Mouse (Mus musculus): Measurements from ENCODE around the gene Otos. TPM values are rescaled to one million over a fixed set of nuclear protein-coding genes. Genes with fewer than 3 reads are reported as not detected.

Gene Otos
- polyA plus RNA-seq, 1 experiment, result 0.50 TPM

DNA sequence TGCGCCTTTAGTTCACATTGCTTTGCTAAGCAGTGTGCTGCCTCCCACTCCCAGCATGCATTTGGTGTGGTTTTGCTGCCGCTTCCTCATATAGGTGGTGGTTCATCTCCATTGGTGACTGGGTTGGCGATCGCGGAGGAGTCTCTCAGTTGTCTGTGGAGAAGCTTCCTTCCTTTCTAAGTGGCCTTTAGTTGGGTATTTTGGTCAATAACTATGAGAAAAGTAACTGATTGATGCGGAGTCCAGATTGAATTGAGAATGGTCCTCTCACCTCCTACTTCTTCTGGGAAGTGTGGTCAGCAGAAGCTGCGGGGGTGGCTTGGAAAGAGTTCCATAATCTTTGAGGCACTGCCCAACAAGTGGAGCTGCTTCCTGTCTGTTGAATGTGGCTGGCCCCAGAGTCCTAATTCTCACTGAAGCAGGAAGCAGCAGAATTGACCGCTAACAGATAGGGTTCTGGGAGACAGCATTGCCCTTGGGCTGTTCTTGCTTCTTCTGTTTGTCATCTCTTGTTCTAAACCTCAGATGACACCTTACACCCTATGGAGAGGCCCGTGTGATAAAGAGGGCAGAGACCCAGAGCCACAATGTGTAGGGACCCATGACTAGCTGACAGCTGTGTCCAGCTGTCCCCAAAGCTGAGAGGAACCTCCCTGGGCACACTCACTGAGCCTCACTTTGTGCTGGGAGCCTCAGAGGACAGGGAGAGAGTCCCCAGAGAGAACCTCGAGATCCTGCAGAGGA, 27.5 kb upstream of the Otos start:
- TF ChIP-seq GATA1 (IDR thresholded peaks at IDR 0.05; ENCODE audit: borderline replicate concordance, low read length), result no peak
- no peak for TF ChIP-seq FLI1 (IDR thresholded peaks at IDR 0.05; ENCODE audit: low read length)
- Histone ChIP-seq H3K36me3 (replicated peaks; ENCODE audit: low read length) (no peaks in the 10 kb centered on the region), H3K4me1 (peaks cover 34% of the 10 kb centered on the region), H3K4me3 (replicated peaks) (peak overlapping the region; percentile 7), H3K9me3 (no peaks in the 10 kb centered on the region), H3K27me3 (replicated peaks) (peaks cover 89% of the 10 kb centered on the region)

- Histone ChIP-seq H3K36me3 (replicated peaks; ENCODE audit: low read length) (no peaks in the 10 kb centered on the region), H3K27me3 (replicated peaks) (peaks cover 91% of the 10 kb centered on the region), H3K4me3 (replicated peaks) (no peak overlapping the region), H3K9me3 (peaks cover 19% of the 10 kb centered on the region), H3K4me1 (peaks cover 31% of the 10 kb centered on the region)
- TF ChIP-seq GATA1 (IDR thresholded peaks at IDR 0.05; ENCODE audit: borderline replicate concordance, low read length), result no peak
- no peak for TF ChIP-seq FLI1 (IDR thresholded peaks at IDR 0.05; ENCODE audit: low read length)
Measured at GRCm38 (mm10) chr1:92673258-92673782, 24.7 kb upstream of the Otos start.

GRCm38 (mm10) chr1:92671326-92671725, 22.7 kb upstream of the Otos start:
- Histone ChIP-seq H3K9me3 (peaks cover 19% of the 10 kb centered on the region), H3K4me3 (replicated peaks) (no peak overlapping the region), H3K27me3 (replicated peaks) (peaks cover 92% of the 10 kb centered on the region), H3K4me1 (peaks cover 17% of the 10 kb centered on the region), H3K36me3 (replicated peaks; ENCODE audit: low read length) (no peaks in the 10 kb centered on the region)
- no peak for TF ChIP-seq GATA1 (IDR thresholded peaks at IDR 0.05; ENCODE audit: borderline replicate concordance, low read length)
- TF ChIP-seq FLI1 (IDR thresholded peaks at IDR 0.05; ENCODE audit: low read length), result no peak

DNA sequence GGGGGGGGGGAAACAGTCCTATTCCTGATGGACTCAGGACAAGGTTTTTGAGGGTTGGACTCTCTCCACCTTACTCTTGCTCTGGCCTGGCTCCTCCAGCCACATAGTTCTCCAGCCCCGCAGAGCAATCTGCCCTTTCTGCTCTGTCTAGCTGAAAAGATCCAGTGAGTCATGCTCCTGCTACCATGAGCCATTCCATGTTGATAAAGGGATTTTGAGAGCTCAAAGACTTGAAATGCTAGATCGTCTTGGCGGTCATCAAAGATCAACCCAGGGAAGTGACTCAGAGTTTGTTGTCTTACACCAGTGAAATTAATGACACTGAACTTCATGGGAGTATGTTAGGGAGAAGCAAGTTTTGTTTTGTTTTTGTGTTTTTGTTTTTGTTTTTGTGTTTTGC, 20.8 kb upstream of the Otos start:
- Histone ChIP-seq H3K4me1 (no peaks in the 10 kb centered on the region), H3K36me3 (replicated peaks; ENCODE audit: low read length) (no peaks in the 10 kb centered on the region), H3K9me3 (peaks cover 19% of the 10 kb centered on the region), H3K4me3 (replicated peaks) (no peak overlapping the region), H3K27me3 (replicated peaks) (peaks cover 94% of the 10 kb centered on the region)
- TF ChIP-seq FLI1 (IDR thresholded peaks at IDR 0.05; ENCODE audit: low read length) (no peak), GATA1 (IDR thresholded peaks at IDR 0.05; ENCODE audit: borderline replicate concordance, low read length) (no peak)

- Histone ChIP-seq H3K27me3 (replicated peaks) (peaks cover 77% of the 10 kb centered on the region), H3K9me3 (peaks cover 24% of the 10 kb centered on the region), H3K4me3 (replicated peaks) (no peak overlapping the region), H3K36me3 (replicated peaks; ENCODE audit: low read length) (no peaks in the 10 kb centered on the region), H3K4me1 (peaks cover 5% of the 10 kb centered on the region; the same call in 1 of the 2 replicates)
- TF ChIP-seq FLI1 (IDR thresholded peaks at IDR 0.05; ENCODE audit: low read length) (no peak), GATA1 (IDR thresholded peaks at IDR 0.05; ENCODE audit: borderline replicate concordance, low read length) (no peak)
Measured at GRCm38 (mm10) chr1:92667106-92667505, 18.5 kb upstream of the Otos start.

DNA sequence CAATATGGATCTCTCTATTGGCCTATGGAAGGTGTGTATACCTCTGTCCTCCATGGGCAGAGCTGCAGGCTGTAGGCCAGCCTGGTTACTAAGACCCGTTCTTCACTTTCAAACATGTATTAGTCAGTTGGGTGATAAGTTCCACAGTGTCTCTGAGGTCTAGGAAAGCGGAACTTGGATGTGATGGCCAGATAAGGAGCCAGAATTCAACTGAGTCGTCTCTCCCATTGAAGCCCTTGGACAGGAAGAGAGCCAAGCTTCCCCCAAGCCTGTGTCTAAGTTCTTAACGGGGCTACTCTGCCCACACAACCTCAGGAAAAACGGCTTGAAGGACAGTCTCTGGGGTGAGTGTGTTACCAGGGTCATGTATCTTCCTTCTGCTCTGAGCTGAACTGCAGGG, 10.8 kb upstream of the Otos start:
- no peaks in the 10 kb centered on the region for H3K36me3 ChIP-seq (replicated peaks; ENCODE audit: low read length)
- H3K4me1 ChIP-seq, result peaks cover 14% of the 10 kb centered on the region
- 0 out of 2 replicates have a peak, but pooled peaks cover 5% of the 10 kb centered on the region for H3K9me3 ChIP-seq
- TF ChIP-seq FLI1 (IDR thresholded peaks at IDR 0.05; ENCODE audit: low read length), result no peak
- TF ChIP-seq GATA1 (IDR thresholded peaks at IDR 0.05; ENCODE audit: borderline replicate concordance, low read length), result no peak
- peaks cover 66% of the 10 kb centered on the region for H3K27me3 ChIP-seq (replicated peaks)
- H3K4me3 ChIP-seq (replicated peaks), result no peak overlapping the region

DNA sequence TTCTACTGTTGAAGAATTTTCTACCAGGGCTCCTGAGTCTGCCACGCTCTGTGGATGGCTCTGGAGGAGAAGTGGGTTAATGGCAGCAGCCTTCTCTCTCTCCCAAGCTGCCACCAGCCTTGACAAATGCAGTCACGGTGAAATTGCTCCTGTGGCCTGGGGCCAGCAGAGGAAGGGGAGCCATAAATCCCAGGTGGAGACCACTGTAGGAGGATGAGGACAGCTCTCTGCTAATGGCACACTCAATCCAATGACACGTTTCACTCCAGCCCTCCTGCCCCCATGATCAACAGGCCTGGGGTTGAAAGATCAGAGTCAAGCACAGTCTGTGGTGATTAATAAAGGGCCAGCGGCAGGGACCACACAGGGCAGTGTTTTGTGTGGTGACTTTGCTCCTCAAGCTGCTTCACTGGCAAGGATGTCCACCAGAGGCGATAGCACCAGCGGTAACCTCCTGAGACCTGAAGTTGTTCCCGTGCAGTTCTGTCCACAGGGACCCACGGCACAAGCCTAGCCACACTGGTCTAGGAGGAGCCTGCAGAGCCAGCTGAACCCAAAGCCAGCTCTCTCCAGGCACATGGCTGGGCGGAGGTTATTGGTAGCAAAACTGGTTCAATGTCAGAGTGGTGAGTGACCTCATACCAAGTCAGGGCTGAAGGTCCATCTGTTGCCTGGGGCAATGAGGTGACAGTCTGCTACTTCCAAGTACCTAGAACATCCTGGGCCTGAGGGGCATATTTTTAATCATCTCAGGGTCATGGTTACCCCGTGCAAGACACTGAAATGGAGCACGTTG, 8.6 kb upstream of the Otos start:
- Histone ChIP-seq H3K36me3 (replicated peaks; ENCODE audit: low read length) (no peaks in the 10 kb centered on the region), H3K4me1 (peaks cover 14% of the 10 kb centered on the region), H3K4me3 (replicated peaks) (no peak overlapping the region), H3K27me3 (replicated peaks) (peaks cover 81% of the 10 kb centered on the region), H3K9me3 (no peaks in the 10 kb centered on the region)
- TF ChIP-seq FLI1 (IDR thresholded peaks at IDR 0.05; ENCODE audit: low read length), result no peak
- no peak for TF ChIP-seq GATA1 (IDR thresholded peaks at IDR 0.05; ENCODE audit: borderline replicate concordance, low read length)

GRCm38 (mm10) chr1:92654676-92655075, 6.0 kb upstream of the Otos start:
- no peak overlapping the region for H3K4me3 ChIP-seq (replicated peaks)
- H3K4me1 ChIP-seq, result peaks cover 30% of the 10 kb centered on the region
- H3K9me3 ChIP-seq, result no peaks in the 10 kb centered on the region
- TF ChIP-seq FLI1 (IDR thresholded peaks at IDR 0.05; ENCODE audit: low read length), result no peak
- no peak for TF ChIP-seq GATA1 (IDR thresholded peaks at IDR 0.05; ENCODE audit: borderline replicate concordance, low read length)
- H3K36me3 ChIP-seq (replicated peaks; ENCODE audit: low read length), result no peaks in the 10 kb centered on the region
- peaks cover 92% of the 10 kb centered on the region for H3K27me3 ChIP-seq (replicated peaks)

DNA sequence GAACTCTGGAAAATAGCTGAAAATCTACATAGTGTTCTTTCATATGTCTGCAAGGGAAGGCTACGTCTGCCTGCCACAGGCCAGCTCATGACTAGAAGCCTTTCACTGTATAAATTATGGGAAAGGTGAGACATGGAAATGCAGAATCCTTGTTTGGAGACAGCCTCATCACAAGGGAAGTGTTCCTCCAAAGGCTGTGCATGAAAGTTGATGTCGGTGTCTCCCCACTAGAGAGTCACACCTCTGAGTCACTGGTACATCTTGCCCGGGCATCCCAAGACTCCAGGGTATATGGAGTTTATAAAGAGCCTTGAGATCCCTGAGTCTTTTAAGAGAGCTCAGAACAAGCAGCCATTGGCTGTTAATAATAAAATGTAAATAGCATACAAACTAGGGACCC, 4.5 kb upstream of the Otos start:
- H3K9me3 ChIP-seq, result no peaks in the 10 kb centered on the region
- TF ChIP-seq GATA1 (IDR thresholded peaks at IDR 0.05; ENCODE audit: borderline replicate concordance, low read length) (no peak), FLI1 (IDR thresholded peaks at IDR 0.05; ENCODE audit: low read length) (no peak)
- H3K4me3 ChIP-seq (replicated peaks), result no peak overlapping the region
- no peaks in the 10 kb centered on the region for H3K36me3 ChIP-seq (replicated peaks; ENCODE audit: low read length)
- peaks cover 27% of the 10 kb centered on the region for H3K4me1 ChIP-seq
- H3K27me3 ChIP-seq (replicated peaks), result peaks cover 92% of the 10 kb centered on the region

DNA sequence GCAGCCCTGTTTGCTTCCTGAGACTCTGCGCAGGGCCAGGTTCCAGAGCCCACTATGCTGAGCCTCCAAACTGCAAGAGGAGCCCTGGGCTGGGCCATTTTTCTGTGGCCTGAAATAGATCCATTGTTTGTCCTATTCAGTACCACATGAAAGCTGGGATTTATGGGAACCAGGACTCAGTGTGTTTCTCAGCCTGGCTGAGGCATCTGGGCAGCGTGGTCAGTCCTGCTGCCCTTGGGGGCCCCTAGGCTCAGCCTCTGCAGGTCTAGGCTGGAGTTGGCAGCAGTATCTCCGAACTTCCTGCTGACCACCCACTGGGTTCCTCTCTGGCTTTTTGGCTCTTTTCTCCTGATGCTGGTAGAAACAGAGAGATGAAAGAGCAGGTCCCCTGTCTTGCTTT, 2.8 kb upstream of the Otos start:
- H3K9me3 ChIP-seq, result no peaks in the 10 kb centered on the region
- H3K27me3 ChIP-seq (replicated peaks), result peaks cover 79% of the 10 kb centered on the region
- H3K4me1 ChIP-seq, result peaks cover 44% of the 10 kb centered on the region
- no peak for TF ChIP-seq GATA1 (IDR thresholded peaks at IDR 0.05; ENCODE audit: borderline replicate concordance, low read length)
- TF ChIP-seq FLI1 (IDR thresholded peaks at IDR 0.05; ENCODE audit: low read length), result no peak
- no peak overlapping the region for H3K4me3 ChIP-seq (replicated peaks)
- no peaks in the 10 kb centered on the region for H3K36me3 ChIP-seq (replicated peaks; ENCODE audit: low read length)
